Mouse (Mus musculus) limb, embryonic 15.5 days (tissue): Measurements from ENCODE around the gene Spo11. TPM values are rescaled to one million over a fixed set of nuclear protein-coding genes. Genes with fewer than 3 reads are reported as not detected.

Source experiments
- ATAC-seq: fragments of 200-750 bp; cut with Nextera tagmentation; 2 replicates; pipeline ENCODE4 v1.8.0; 2017; ENCODE audit warnings: low read depth, moderate TSS enrichment; ENCODE audit not compliant: insufficient number of reproducible peaks, low FRiP score, low TSS enrichment
- H3K27ac ChIP-seq: fragments of 300-500 bp; sonication (generic); 2 replicates; pipeline ENCODE4 v1.5.1; 2015; ENCODE audit warnings: moderate library complexity, mild to moderate bottlenecking, inconsistent platforms
- H3K27me3 ChIP-seq: fragments of 300-500 bp; sonication (generic); 2 replicates; pipeline ENCODE4 v1.6.1; 2015; ENCODE audit warnings: inconsistent platforms
- H3K36me3 ChIP-seq: fragments of 300-500 bp; sonication (generic); 2 replicates; pipeline ENCODE4 v1.6.1; 2015; ENCODE audit warnings: inconsistent platforms
- H3K4me1 ChIP-seq: fragments of 300-500 bp; sonication (generic); 2 replicates; pipeline ENCODE4 v1.6.1; 2015; ENCODE audit warnings: inconsistent platforms
- H3K4me2 ChIP-seq: fragments of 300-500 bp; sonication (generic); 2 replicates; pipeline ENCODE4 v1.6.1; 2015; ENCODE audit warnings: mild to moderate bottlenecking, inconsistent platforms
- H3K4me3 ChIP-seq: fragments of 300-500 bp; sonication (generic); 2 replicates; pipeline ENCODE4 v1.5.1; 2015; ENCODE audit warnings: mild to moderate bottlenecking, inconsistent platforms
- H3K9ac ChIP-seq: fragments of 300-500 bp; sonication (generic); 2 replicates; pipeline ENCODE4 v1.6.1; 2015; ENCODE audit warnings: inconsistent platforms
- H3K9me3 ChIP-seq: fragments of 300-500 bp; sonication (generic); 2 replicates; pipeline ENCODE4 v1.6.1; 2016; ENCODE audit warnings: inconsistent platforms
- WGBS: fragments of 180-500 bp; shearing (Covaris S2); methylation state at CpG from one replicate; pipeline ENCODE4 v1.1.7; 2015; 5-methylcytosine and 5-hydroxymethylcytosine counted together
- polyA plus RNA-seq: library from polyadenylated mRNA; unstranded; fragments of >200 nt; fragmentation: Nextera tagmentation; extraction: Ambion mirVana; gene quantifications from 2 replicates; pipeline ENCODE4 v1.2.1, GENCODE M21; 2015

Spo11 gene
- polyA plus RNA-seq, 1 experiment from 2014 or later, result 3.4 TPM

DNA sequence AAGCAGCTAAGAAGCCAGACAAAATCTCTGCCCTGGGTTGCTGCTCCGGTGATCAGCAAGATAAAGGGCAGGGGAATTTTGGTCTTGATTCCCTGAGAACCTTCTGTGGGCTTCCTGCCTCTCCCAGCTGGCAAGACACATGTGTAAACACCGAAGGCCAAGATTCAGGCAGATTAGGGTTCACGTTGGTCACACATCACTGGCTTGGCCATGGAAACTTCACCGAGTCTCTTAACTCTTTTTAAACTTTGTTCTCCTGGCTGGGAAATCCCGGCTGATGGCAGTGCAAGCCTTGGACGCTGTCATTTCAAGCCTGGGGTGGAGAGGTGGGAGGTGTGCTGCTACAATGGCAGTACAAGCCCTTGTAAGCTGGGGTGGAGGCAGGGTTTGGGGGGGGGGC lies 16.3 kb upstream of the Spo11 start:
- peaks cover 5% of the 10 kb centered on the region; the same call in 1 of the 2 replicates for H3K9me3 ChIP-seq
- H3K4me2 ChIP-seq, result no peak overlapping the region
- no peak for ATAC-seq
- no peak overlapping the region for H3K9ac ChIP-seq
- peaks cover 9% of the 10 kb centered on the region; the same call in 1 of the 2 replicates for H3K4me1 ChIP-seq
- no peaks in the 10 kb centered on the region for H3K27me3 ChIP-seq
- no peak overlapping the region for H3K4me3 ChIP-seq
- no peak overlapping the region for H3K27ac ChIP-seq
- 72% methylated on average over 6 of the region's 6 CpGs for WGBS
- H3K36me3 ChIP-seq, result no peaks in the 10 kb centered on the region

DNA sequence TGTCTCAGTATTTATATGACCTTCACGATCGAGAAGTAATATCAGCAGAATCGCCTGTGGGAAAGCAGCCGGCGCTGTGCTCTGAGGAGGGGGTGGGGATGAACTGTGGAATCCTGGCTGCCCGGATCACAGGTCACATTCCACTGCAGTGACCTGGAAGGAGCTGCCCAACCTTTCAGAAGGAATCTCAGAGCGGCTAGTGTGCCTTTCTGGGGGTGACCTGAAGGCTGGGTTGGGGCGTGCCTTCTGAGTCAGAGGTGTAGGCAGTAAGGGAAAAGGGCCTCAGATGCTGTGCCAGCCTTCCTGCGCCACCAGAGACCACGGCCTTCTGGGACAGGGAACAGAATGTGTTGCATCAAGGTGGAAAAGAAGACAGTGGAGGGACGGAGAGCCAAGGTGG lies 12.3 kb upstream of the Spo11 start:
- no peak for ATAC-seq
- H3K9ac ChIP-seq, result no peak overlapping the region

DNA sequence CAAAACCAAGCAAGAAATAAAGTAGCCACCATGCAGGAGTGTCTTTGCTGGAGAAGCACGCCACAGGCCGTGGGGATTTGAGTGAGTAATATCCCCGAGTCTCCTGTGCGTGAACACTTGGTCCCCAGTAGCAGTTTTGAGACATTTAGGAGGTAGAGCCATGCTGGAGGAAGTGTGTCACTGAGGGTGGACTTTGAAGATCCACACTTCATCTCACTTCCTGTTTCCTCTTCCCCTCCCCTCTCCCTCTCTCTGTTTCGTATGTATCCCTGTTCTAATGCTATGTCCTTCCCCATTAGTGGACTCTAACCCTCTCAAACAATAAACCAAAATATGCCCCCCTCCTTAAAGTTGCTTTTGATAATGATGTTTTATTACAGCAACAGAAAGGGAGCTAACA lies 11.0 kb upstream of the Spo11 start:
- Histone ChIP-seq H3K4me2 (no peak overlapping the region), H3K27me3 (no peaks in the 10 kb centered on the region), H3K27ac (no peak overlapping the region), H3K4me3 (no peak overlapping the region), H3K9ac (no peak overlapping the region), H3K4me1 (0 out of 2 replicates have a peak, but pooled peaks cover 4% of the 10 kb centered on the region), H3K36me3 (no peaks in the 10 kb centered on the region), H3K9me3 (no peaks in the 10 kb centered on the region)
- no peak for ATAC-seq
- 83% methylated on average over 5 of the region's 5 CpGs for WGBS

More for the DNA sequence above, 12.3 kb upstream of the Spo11 start:
- Histone ChIP-seq H3K27ac (no peak overlapping the region), H3K4me2 (no peak overlapping the region), H3K27me3 (no peaks in the 10 kb centered on the region), H3K36me3 (no peaks in the 10 kb centered on the region), H3K4me3 (no peak overlapping the region), H3K4me1 (0 out of 2 replicates have a peak, but pooled peaks cover 4% of the 10 kb centered on the region), H3K9me3 (no peaks in the 10 kb centered on the region; the same call in 1 of the 2 replicates)
- 40% methylated on average over 11 of the region's 11 CpGs for WGBS

DNA sequence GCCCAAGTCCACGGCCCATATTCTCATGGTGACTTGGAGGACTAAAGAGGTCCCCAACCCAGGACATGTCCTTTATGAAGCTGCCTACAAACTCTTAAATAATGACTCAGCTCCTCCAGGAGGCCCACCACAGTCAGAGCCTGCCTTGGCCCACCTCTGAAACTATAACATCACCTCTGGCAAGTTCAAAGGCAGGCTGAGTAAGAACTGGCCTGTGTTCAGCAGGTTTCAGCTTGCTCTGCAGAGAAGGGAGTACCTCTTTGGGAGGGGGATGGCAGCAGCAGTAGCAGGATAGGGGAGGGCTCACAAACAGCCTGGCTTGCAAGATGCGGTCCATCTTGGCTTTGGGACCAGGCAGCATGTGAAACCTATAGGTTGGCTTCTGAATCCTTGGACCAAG lies 5.6 kb upstream of the Spo11 start:
- WGBS, result 77% methylated on average over 2 of the region's 2 CpGs
- Histone ChIP-seq H3K4me2 (no peak overlapping the region), H3K27me3 (no peaks in the 10 kb centered on the region), H3K9me3 (no peaks in the 10 kb centered on the region), H3K4me3 (no peak overlapping the region), H3K27ac (no peak overlapping the region), H3K9ac (no peak overlapping the region), H3K4me1 (peaks cover 7% of the 10 kb centered on the region), H3K36me3 (no peaks in the 10 kb centered on the region)
- no peak for ATAC-seq

DNA sequence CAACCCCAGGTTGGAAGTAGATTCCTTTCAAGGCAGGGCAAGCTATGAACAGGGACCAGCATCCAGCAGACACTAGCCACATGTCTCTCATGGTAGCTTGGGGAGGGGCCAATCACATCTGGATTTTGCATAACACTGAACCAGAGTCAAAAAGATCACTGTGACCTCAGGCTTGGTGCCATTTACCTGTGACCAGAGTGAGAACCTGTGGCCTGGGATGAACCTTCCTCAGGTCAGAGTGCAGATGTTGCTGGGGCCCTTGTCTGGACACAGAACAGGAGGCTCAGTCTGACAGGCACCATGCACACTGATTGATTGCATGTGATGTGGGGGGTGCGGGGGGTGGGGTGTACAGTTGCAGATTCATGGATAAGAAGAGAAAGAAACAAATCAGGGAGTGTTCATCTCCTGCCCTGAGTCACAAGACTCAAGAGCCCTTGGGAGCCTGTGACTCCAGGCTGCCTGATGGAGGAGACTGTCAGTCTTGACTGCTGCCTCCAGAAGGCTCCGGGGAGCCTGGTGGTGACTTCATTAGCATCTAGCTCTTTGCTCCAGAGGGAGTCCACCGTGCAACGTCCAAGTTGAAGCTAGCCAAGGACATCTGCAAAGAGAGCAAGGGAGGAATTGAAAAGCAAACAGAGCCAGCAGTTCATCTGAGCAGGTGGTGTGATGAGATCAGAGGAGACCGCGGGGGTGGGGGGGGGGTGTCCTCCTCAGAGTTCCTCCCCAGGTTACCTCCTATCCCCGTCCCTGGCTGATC lies 3.5 kb upstream of the Spo11 start:
- peaks cover 20% of the 10 kb centered on the region for H3K4me1 ChIP-seq
- H3K9me3 ChIP-seq, result no peaks in the 10 kb centered on the region
- no peak overlapping the region for H3K9ac ChIP-seq
- no peak overlapping the region for H3K4me3 ChIP-seq
- WGBS, result 26% methylated on average over 7 of the region's 7 CpGs
- H3K36me3 ChIP-seq, result no peaks in the 10 kb centered on the region
- no peak overlapping the region for H3K4me2 ChIP-seq
- no peaks in the 10 kb centered on the region for H3K27me3 ChIP-seq
- no peak overlapping the region for H3K27ac ChIP-seq
- no peak for ATAC-seq

DNA sequence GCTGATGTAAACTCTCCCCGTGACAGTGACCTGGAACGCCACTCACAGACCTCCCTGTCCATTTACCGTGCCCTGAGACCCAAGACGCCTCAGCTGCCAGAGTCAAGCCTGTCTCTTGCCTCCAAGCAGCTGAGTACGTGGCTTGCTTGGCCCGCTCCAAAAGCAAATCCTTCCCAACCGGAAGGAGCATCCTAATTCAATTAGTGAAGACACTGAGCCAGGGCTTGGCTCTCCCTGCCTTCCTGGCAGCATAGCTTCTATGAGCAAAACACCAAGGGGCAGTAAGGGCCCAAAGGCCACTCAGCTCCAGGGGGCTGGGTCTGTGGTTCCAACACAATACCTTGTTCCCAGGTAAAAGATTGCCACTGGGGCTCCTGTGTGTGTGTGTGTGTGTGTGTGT lies 2.8 kb upstream of the Spo11 start:
- no peak overlapping the region for H3K9ac ChIP-seq
- no peaks in the 10 kb centered on the region for H3K36me3 ChIP-seq
- no peak overlapping the region for H3K27ac ChIP-seq
- 47% methylated on average over 7 of the region's 7 CpGs for WGBS
- peaks cover 20% of the 10 kb centered on the region for H3K4me1 ChIP-seq
- H3K27me3 ChIP-seq, result no peaks in the 10 kb centered on the region
- H3K4me2 ChIP-seq, result no peak overlapping the region
- no peak overlapping the region for H3K4me3 ChIP-seq
- no peaks in the 10 kb centered on the region for H3K9me3 ChIP-seq
- ATAC-seq, result no peak

DNA sequence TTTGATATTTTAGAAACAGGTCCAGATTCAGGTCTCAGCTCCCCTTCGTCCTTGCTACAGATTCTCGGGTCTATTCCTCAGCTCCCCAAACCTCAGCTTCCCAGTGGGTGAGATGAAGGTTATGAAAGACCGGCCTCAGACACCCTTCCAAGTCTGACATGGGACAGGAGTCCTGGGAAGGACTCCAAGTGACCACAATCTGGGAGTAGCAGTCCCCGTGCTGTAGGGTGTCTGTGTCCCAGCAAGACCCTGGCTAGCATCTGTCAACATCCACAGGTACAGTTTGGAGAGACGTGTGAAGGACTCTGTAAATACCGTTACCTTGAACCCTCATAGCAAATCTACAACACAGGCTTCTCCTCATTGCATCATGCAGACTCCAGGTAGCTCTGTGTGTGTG lies 2.3 kb upstream of the Spo11 start:
- Histone ChIP-seq H3K4me3 (no peak overlapping the region), H3K4me1 (peaks cover 20% of the 10 kb centered on the region), H3K9ac (no peak overlapping the region), H3K9me3 (no peaks in the 10 kb centered on the region), H3K4me2 (no peak overlapping the region), H3K36me3 (no peaks in the 10 kb centered on the region), H3K27ac (no peak overlapping the region), H3K27me3 (no peaks in the 10 kb centered on the region)
- ATAC-seq, result no peak
- 79% methylated on average over 6 of the region's 6 CpGs for WGBS

DNA sequence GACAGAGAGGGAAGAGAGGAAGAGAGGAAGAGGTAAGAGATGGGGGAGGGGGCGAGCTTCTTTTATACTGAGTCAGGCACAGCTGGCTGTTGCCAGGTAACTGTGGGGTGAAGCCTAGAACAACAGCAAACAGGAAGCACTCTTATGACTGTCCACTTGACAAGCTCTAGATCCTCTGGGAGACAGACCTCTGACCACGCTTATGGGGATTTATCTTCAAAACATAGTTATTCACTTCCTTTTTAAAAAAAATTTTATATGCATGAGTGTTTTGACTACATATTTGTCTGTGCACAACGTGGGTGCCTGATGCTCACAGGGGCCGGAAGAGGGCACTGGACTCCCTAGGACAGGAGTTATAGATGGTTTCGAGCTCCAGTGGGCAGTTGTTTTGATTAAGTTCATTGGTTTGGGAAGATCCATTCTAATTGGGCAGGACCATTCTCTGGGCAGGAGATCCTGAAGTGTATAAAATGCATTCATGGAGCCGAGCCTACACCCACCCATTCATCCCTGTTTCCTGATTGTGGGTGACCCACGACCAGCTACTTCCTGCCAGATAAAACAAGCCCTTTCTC lies 750 bp upstream of the Spo11 start:
- Histone ChIP-seq H3K4me1 (peaks cover 20% of the 10 kb centered on the region), H3K27ac (peak overlapping the region; percentile 61; the same call in 1 of the 2 replicates), H3K9me3 (no peaks in the 10 kb centered on the region), H3K36me3 (no peaks in the 10 kb centered on the region), H3K9ac (no peak overlapping the region), H3K4me2 (peak overlapping the region; percentile 31; the same call in 1 of the 2 replicates), H3K27me3 (no peaks in the 10 kb centered on the region), H3K4me3 (no peak overlapping the region)
- WGBS, result 25% methylated on average over 7 of the region's 7 CpGs
- no peak for ATAC-seq

DNA sequence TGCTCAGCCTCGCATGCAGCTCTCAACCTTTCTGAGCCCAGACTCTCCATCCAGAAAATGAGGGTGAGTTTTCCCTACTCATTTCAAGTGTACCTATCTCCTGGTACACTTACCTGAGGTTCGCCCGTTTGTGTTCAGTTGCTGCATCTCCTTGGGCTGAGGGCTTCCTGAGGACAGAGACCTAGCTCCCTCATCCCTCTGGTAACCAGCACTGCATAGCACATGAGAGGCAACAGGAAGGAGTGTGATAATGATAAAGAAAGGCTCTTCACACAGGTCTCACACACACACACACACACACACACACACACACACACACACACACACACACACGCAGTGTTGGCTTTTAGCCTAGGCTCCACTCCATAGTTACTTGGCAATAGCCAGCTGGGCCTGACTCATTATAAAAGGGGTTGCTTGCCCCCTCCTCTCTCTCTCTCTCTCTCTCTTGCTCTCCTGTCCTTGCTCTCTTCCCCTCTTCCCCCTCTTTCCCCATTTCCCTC lies 682 bp downstream of the Spo11 start:
- Histone ChIP-seq H3K36me3 (no peaks in the 10 kb centered on the region), H3K9ac (no peak overlapping the region), H3K27ac (peak overlapping the region; percentile 68; the same call in 1 of the 2 replicates), H3K9me3 (no peaks in the 10 kb centered on the region), H3K4me2 (no peak overlapping the region), H3K4me3 (no peak overlapping the region), H3K4me1 (peaks cover 17% of the 10 kb centered on the region), H3K27me3 (no peaks in the 10 kb centered on the region)
- WGBS, result 46% methylated on average over 4 of the region's 4 CpGs
- no peak for ATAC-seq

DNA sequence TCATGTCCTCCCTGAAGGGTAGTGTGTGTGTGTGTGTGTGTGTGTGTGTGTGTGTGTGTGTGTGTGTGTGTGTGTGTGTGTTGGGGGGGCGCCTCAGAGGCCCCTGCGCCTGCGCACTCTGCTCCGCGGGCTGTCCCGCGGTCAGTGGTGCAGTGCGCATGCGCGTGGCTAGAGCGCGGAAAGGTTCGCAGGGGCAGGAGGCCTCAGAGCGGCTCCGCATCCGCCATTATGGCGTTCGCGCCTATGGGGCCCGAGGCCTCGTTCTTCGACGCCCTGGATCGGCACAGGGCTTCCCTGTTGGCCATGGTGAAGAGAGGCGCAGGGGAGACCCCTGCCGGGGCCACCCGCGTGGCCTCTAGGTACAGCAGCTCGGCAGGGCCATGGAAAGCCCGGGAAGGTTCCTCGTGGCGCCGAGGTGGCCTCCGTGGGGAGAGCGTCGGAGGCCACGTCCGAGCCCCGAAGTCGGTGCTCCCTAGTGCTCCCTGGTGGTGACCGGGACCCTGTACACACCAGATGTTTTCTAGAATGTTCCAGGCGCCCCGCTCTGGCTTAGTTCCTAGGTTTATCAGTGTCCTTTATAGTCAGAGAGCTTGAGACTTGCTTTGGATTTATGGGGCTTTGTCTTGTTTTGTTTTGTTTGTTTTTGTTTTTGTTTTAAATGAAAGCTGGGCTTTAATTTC lies 2.3 kb downstream of the Spo11 start:
- Histone ChIP-seq H3K9me3 (no peaks in the 10 kb centered on the region), H3K4me2 (no peak overlapping the region), H3K27ac (no peak overlapping the region), H3K4me1 (peaks cover 17% of the 10 kb centered on the region), H3K36me3 (no peaks in the 10 kb centered on the region), H3K4me3 (no peak overlapping the region), H3K27me3 (no peaks in the 10 kb centered on the region), H3K9ac (no peak overlapping the region)
- ATAC-seq, result no peak
- 91% methylated on average over 43 of the region's 43 CpGs for WGBS

DNA sequence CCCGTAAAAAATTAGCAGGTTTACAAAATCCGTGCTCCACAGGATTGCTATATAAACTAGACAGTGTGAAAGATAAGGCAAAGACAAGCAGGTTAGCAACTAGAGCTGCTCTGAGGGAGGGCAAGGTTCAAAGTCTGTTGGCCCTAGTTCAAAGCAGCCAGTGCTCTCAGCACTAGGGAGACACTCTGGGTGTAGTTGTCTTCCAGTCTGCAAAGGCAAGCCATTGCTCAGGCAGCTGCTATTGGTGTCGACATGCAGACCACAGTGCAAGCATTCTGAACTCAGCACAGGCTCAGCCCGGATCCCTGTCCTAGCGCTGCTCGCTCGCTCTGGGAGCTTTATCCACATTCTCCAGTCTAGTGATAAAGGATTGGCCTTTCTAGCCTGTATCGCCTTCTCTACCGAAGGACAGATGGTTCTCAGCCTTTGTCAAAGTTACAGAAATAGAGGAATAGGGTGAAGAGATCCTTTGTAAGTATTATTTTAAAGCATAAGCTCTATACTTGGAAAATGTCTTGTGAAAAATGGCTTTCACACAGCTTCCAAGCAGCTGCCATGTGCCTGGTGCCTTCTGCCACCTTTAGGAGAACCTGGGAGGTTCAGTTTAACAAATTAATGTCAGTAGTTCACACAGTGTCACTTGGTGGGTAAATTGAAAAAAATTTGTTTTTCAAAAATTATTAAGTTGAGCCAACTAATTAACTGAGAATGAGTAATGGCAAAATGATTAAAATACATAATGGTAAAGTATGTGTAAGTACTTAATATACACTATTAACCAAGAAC lies 5.5 kb downstream of the Spo11 start:
- no peak for ATAC-seq
- no peaks in the 10 kb centered on the region for H3K9me3 ChIP-seq
- H3K4me2 ChIP-seq, result no peak overlapping the region
- H3K9ac ChIP-seq, result no peak overlapping the region
- peaks cover 2% of the 10 kb centered on the region for H3K4me1 ChIP-seq
- 72% methylated on average over 9 of the region's 9 CpGs for WGBS
- H3K36me3 ChIP-seq, result no peaks in the 10 kb centered on the region
- no peak overlapping the region for H3K27ac ChIP-seq
- H3K4me3 ChIP-seq, result no peak overlapping the region
- H3K27me3 ChIP-seq, result no peaks in the 10 kb centered on the region
